Mouse (Mus musculus) hindbrain, embryonic 14.5 days (tissue): Measurements from ENCODE around the gene Nek8. TPM values are rescaled to one million over a fixed set of nuclear protein-coding genes. Genes with fewer than 3 reads are reported as not detected.
A peak's percentile ranks its signal among the peaks of the same experiment; 100 is the strongest.

ENCODE experiments used
- ATAC-seq: fragments of 200-750 bp; cut with Nextera tagmentation; 2 replicates; pipeline ENCODE4 v1.8.0; 2017; ENCODE audit warnings: moderate number of reproducible peaks, mild to moderate bottlenecking, moderate TSS enrichment, moderate library complexity; ENCODE audit not compliant: low FRiP score
- DNase-seq: peaks from one replicate; pipeline ENCODE4 v3.0.0-alpha.2; 2015; ENCODE audit warnings: low spot score
- H3K27ac ChIP-seq: fragments of 300-500 bp; sonication (generic); 2 replicates; pipeline ENCODE4 v1.5.1; 2014; ENCODE audit warnings: mild to moderate bottlenecking, moderate library complexity
- H3K27me3 ChIP-seq: fragments of 300-500 bp; sonication (generic); 2 replicates; pipeline ENCODE4 v1.6.1; 2014; ENCODE audit warnings: mild to moderate bottlenecking, low read length, mixed read lengths; ENCODE audit not compliant: control insufficient read depth, insufficient read depth
- H3K36me3 ChIP-seq: fragments of 300-500 bp; sonication (generic); replicated peaks from 2 replicates; pipeline ENCODE4 v1.6.1; 2014; ENCODE audit not compliant: control insufficient read depth, insufficient read depth
- H3K4me1 ChIP-seq: fragments of 300-500 bp; sonication (generic); replicated peaks from 2 replicates; pipeline ENCODE4 v1.6.1; 2014; ENCODE audit warnings: antibody characterized with exemption, low read length, mixed read lengths; ENCODE audit not compliant: control insufficient read depth, insufficient read depth
- H3K4me2 ChIP-seq: fragments of 300-500 bp; sonication (generic); replicated peaks from 2 replicates; pipeline ENCODE4 v1.6.1; 2014; ENCODE audit warnings: mild to moderate bottlenecking, moderate library complexity
- H3K4me3 ChIP-seq: fragments of 300-500 bp; sonication (generic); replicated peaks from 2 replicates; pipeline ENCODE4 v1.5.1; 2014; ENCODE audit warnings: mild to moderate bottlenecking, low read length
- H3K9ac ChIP-seq: fragments of 300-500 bp; sonication (generic); 2 replicates; pipeline ENCODE4 v1.6.1; 2014
- H3K9me3 ChIP-seq: fragments of 300-500 bp; sonication (generic); 2 replicates; pipeline ENCODE4 v1.6.1; 2016; ENCODE audit warnings: low read length; ENCODE audit not compliant: control insufficient read depth
- WGBS: fragments of 180-500 bp; shearing (Covaris S2); extraction: QIAGEN DNeasy Blood & Tissue Kit; methylation state at CpG from one replicate; pipeline ENCODE4 v1.1.7; 2014; 5-methylcytosine and 5-hydroxymethylcytosine counted together
- polyA plus RNA-seq: library from polyadenylated mRNA; unstranded; fragments of >200 nt; fragmentation: Nextera tagmentation; extraction: Ambion mirVana; gene quantifications from 2 replicates; pipeline ENCODE4 v1.2.1, GENCODE M21; 2014

Gene Nek8
- polyA plus RNA-seq, 1 experiment from 2014 or later: 6.0 TPM

DNA sequence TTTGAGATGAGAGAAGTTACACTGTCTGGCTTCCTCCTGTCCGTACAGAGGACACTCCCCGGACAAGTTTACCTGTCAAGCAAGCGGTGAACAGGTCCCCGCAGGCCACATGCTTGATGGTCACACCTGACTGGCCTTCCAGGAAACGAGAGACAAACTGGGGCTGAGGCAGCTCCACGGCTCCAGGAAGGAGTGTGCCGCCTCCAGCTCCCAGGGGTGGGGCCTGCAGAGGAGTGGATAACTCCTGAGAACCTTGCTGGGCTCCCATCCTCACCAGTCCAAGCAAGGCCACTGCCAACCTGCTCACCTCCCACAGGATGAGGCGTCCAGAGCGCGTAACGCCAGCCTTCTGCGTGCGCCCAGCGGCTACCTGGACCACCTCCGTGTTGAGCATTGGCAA, 6.2 kb downstream of the Nek8 start:
- H3K36me3 ChIP-seq: no peaks in the 10 kb centered on the region
- H3K27me3 ChIP-seq: no peaks in the 10 kb centered on the region
- no peak overlapping the region for H3K4me3 ChIP-seq
- no peak overlapping the region for H3K4me2 ChIP-seq
- no peak overlapping the region for H3K27ac ChIP-seq
- WGBS: 87% methylated on average over 15 of the region's 15 CpGs
- peaks cover 6% of the 10 kb centered on the region for H3K4me1 ChIP-seq
- H3K9ac ChIP-seq: no peak overlapping the region
- no peak for ATAC-seq
- no peak for DNase-seq
- no peaks in the 10 kb centered on the region for H3K9me3 ChIP-seq

DNA sequence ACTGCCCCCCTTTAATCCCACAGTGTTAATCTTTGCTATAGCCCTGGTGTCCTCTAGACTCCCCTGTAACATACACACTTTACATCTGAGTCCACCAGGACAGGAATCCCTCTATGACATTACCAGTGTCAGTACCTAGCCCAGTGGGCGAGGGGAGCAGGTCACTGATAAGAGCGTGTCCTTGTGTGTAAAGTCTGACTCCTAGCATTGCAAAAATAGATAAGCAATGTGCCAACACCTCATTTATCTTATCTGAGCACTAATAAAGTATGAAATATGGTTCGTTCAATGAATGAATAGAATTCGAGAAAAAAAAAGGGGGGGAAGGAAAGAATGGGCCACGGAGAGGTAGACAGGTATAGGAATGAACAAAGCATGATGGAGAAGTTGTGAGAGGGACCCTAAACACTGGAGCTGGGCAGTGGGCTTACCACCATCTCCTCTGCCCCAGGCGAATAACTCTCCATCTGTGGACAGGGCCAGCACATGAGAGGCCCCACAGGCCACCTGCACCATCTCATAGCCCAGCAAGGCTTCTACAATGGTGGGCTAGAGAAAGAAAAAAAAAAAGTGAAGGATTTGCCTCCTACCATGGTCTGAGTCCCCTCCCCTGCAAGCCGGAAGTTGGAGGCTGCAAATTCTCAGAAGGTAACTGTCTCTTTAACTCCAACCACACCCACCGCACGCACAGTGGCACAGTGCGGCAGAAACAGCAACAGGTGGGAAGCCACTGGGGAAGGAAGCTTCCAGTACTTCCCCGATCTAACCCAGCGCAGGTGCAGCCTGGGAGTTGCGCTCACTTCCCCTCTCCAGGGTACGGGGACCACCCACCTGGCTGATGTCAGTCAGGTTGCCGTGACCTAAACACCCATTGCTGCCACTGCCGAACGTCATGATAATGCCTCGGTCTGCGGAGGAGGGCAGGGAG, 7.7 kb downstream of the Nek8 start:
- H3K4me1 ChIP-seq: peaks cover 7% of the 10 kb centered on the region
- ATAC-seq (no peak), DNase-seq (no peak)
- H3K27me3 ChIP-seq: no peaks in the 10 kb centered on the region
- no peaks in the 10 kb centered on the region for H3K9me3 ChIP-seq
- no peak overlapping the region for H3K9ac ChIP-seq
- H3K4me2 ChIP-seq: no peak overlapping the region
- H3K4me3 ChIP-seq: no peak overlapping the region
- no peaks in the 10 kb centered on the region for H3K36me3 ChIP-seq
- 60% methylated on average over 19 of the region's 19 CpGs for WGBS
- H3K27ac ChIP-seq: no peak overlapping the region

DNA sequence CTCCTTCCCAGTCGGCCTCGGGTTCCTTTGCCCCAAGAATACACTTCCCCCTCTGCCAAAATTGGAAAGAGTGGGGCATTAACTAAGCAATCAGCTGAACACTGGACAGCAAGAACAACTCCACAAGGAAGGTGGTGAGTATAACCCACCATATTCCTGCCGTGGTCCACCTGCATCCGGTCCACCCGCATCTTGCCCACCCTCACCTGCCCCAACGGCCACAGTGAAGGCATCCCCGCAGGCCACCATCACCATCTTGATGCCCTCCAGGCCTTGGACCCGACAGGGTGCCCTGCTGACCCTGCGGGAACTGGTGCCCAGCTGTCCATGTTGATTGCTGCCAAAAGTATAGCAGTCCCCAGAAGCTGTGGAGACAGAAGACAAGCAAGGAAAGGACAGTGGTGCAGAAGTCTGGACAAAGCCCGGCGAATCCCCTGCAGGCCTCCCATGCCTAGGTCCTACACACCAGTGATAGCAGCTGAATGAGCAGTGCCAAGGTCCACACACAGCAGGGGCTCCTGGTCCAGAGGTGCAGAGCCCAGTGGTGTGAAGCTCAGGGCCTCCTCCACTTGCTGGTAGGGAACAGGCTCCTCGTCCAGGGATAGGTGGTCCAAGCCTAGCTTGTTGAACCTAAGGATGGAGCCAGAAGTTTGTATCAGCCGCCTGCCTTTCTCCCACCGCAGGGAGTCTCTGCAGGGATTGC, 9.1 kb downstream of the Nek8 start:
- H3K27ac ChIP-seq: no peak overlapping the region
- no peak overlapping the region for H3K4me3 ChIP-seq
- DNase-seq: no peak
- WGBS: 92% methylated on average over 14 of the region's 14 CpGs
- no peak for ATAC-seq
- no peak overlapping the region for H3K9ac ChIP-seq
- H3K4me2 ChIP-seq: no peak overlapping the region
- peaks cover 2% of the 10 kb centered on the region; the same call in 1 of the 2 replicates for H3K36me3 ChIP-seq
- no peaks in the 10 kb centered on the region for H3K9me3 ChIP-seq
- H3K27me3 ChIP-seq: no peaks in the 10 kb centered on the region
- peaks cover 21% of the 10 kb centered on the region for H3K4me1 ChIP-seq

DNA sequence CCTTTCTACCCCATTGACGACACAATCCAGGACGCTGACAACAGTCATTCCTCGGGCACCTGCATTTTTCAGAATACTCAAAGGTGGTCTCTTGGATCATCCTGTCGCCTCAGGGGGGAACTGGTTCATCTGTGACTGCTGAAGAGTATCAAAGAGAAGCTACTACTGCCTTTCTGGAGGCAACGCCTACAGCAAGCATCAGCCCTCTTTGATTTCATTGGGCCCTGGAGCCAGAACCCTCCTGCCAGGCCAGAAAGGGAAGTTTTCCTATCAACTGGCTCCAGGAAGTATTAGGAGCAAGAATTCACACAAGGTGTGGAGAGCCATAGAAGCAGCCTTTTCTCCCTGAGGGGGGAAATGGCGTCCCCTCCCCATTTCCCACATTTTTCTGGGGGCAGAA, 9.8 kb downstream of the Nek8 start:
- H3K4me3 ChIP-seq: no peak overlapping the region
- peaks cover 25% of the 10 kb centered on the region for H3K4me1 ChIP-seq
- ATAC-seq (no peak), DNase-seq (no peak)
- H3K27ac ChIP-seq: peak overlapping the region; percentile 97; the same call in 1 of the 2 replicates
- no peaks in the 10 kb centered on the region for H3K9me3 ChIP-seq
- H3K27me3 ChIP-seq: no peaks in the 10 kb centered on the region
- peaks cover 10% of the 10 kb centered on the region for H3K36me3 ChIP-seq
- no peak overlapping the region; the same call in 1 of the 2 replicates for H3K4me2 ChIP-seq
- H3K9ac ChIP-seq: no peak overlapping the region
- 74% methylated on average over 6 of the region's 6 CpGs for WGBS

- ATAC-seq (no peak), DNase-seq (no peak)
- Histone ChIP-seq H3K4me1 (peaks cover 25% of the 10 kb centered on the region), H3K9ac (peak overlapping the region; percentile 100; the same call in 1 of the 2 replicates), H3K4me2 (peak overlapping the region; percentile 79), H3K36me3 (peaks cover 15% of the 10 kb centered on the region), H3K9me3 (no peaks in the 10 kb centered on the region), H3K4me3 (peak overlapping the region; percentile 96), H3K27me3 (no peaks in the 10 kb centered on the region), H3K27ac (peak overlapping the region; percentile 97)
- WGBS: 53% methylated on average over 4 of the region's 4 CpGs
Measured at GRCm38 (mm10) chr11:78166161-78166560, 10.3 kb downstream of the Nek8 start.

DNA sequence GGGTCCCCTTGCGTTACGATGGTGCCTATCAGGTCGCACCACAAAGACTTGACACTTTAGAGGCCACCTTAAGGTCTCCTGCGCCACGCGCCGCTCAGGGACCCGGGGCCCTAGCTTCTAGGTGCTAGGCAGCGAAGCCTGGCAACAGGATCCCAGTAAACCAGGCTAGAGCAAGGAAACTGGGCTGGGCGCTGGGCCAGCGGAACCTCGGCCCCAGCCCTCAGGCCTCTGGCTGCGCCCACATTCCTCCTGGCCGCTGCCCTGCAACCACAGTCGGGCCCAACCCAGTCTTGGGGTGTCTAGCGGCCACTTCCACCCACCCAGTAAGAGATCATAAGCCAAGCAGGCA, 10.7 kb downstream of the Nek8 start:
- Histone ChIP-seq H3K36me3 (peaks cover 19% of the 10 kb centered on the region), H3K27ac (peak overlapping the region; percentile 97), H3K4me2 (peak overlapping the region; percentile 79), H3K4me3 (peak overlapping the region; percentile 96), H3K4me1 (peaks cover 25% of the 10 kb centered on the region), H3K27me3 (no peaks in the 10 kb centered on the region), H3K9ac (peak overlapping the region; percentile 100), H3K9me3 (no peaks in the 10 kb centered on the region)
- ATAC-seq: peak; percentile 29; the same call in 1 of the 2 replicates
- WGBS: 2% methylated on average over 16 of the region's 16 CpGs
- peak; percentile 60 for DNase-seq

GRCm38 (mm10) chr11:78164924-78165760, 11.3 kb downstream of the Nek8 start, which contains the start of gene Traf4:
Traf4 (minus strand) TSS chr11:78165589.
- Histone ChIP-seq H3K4me2 (peak within 1 kb of the TSS; percentile 79), H3K4me3 (peak within 1 kb of the TSS; percentile 96), H3K9ac (peak within 1 kb of the TSS; percentile 100), H3K9me3 (no peaks in the 10 kb centered on the region), H3K27me3 (no peaks in the 10 kb centered on the region), H3K36me3 (peaks cover 25% of the 10 kb centered on the region), H3K27ac (peak within 1 kb of the TSS; percentile 97), H3K4me1 (peaks cover 25% of the 10 kb centered on the region)
- ATAC-seq (peak; percentile 87), DNase-seq (peak; percentile 88)
- under 1% methylated on average over 77 of the region's 78 CpGs for WGBS

GRCm38 (mm10) chr11:78164604-78164923, 11.9 kb downstream of the Nek8 start:
- H3K4me2 ChIP-seq: peak overlapping the region; percentile 79
- ATAC-seq (peak; percentile 1; the same call in 1 of the 2 replicates), DNase-seq (no peak)
- H3K36me3 ChIP-seq: peaks cover 30% of the 10 kb centered on the region
- no peaks in the 10 kb centered on the region for H3K9me3 ChIP-seq
- H3K27ac ChIP-seq: peak overlapping the region; percentile 97
- H3K4me3 ChIP-seq: peak overlapping the region; percentile 96
- H3K4me1 ChIP-seq: peaks cover 25% of the 10 kb centered on the region
- H3K27me3 ChIP-seq: no peaks in the 10 kb centered on the region
- H3K9ac ChIP-seq: peak overlapping the region; percentile 100
- under 1% methylated on average over 14 of the region's 14 CpGs for WGBS
